In genomic region chr11:79200502-79200901, GRCm38 (mm10) we compare ENCODE assay signal across 11 mouse cellular contexts. TPM values are rescaled to one million over a fixed set of nuclear protein-coding genes. Genes with fewer than 3 reads are reported as not detected.
DNase-seq lines count a peak whose midpoint lies in the region; ATAC-seq lines count a peak whose summit lies in the region.
"Had no signal": no experiment of that assay in that cellular context is flagged by ENCODE, and none has a peak within 500 bp of the region (broad histone marks: within the 10 kb centered on the region; RNA-seq: fewer than 3 reads in every experiment).

No protein-coding gene starts in this region.

- intact Hi-C loops in left cerebral cortex, postnatal 4 days (cut with DNase I): no loop called here
- intact Hi-C loops in left cerebral cortex, postnatal 36 days (cut with DNase I): no loop called here

- peak; percentile 56; the same call in 1 of the 2 replicates for ATAC-seq in embryonic facial prominence, embryonic 14.5 days (ENCODE audit: low read depth)
- ATAC-seq in limb, embryonic 15.5 days (ENCODE audit: insufficient number of reproducible peaks, low FRiP score, low TSS enrichment, low read depth): no peak

- no peaks in the 10 kb centered on the region for H3K9me3 ChIP-seq in embryonic facial prominence, embryonic 14.5 days (ENCODE audit: control insufficient read depth, low read length)
- no peaks in the 10 kb centered on the region for H3K9me3 ChIP-seq in limb, embryonic 15.5 days

- no peaks in the 10 kb centered on the region for H3K27me3 ChIP-seq in embryonic facial prominence, embryonic 14.5 days (replicated peaks; ENCODE audit: control insufficient read depth, insufficient read depth, low read length)
- H3K27me3 ChIP-seq in limb, embryonic 15.5 days: no peaks in the 10 kb centered on the region

- H3K4me3 ChIP-seq in embryonic facial prominence, embryonic 14.5 days (ENCODE audit: low read depth, low read length): no peak overlapping the region
- no peak overlapping the region for H3K4me3 ChIP-seq in limb, embryonic 15.5 days
- H3K4me3 ChIP-seq: left cerebral cortex, adult 2 months had no signal

- H3K36me3 ChIP-seq in embryonic facial prominence, embryonic 14.5 days (ENCODE audit: control insufficient read depth, insufficient read depth, low read length): no peaks in the 10 kb centered on the region
- no peaks in the 10 kb centered on the region for H3K36me3 ChIP-seq in limb, embryonic 15.5 days

- no peak overlapping the region for H3K4me2 ChIP-seq in embryonic facial prominence, embryonic 14.5 days (ENCODE audit: low read depth, low read length)
- 0 out of 2 replicates have a peak overlapping the region, but pooled peaks have one; percentile 24 for H3K4me2 ChIP-seq in limb, embryonic 15.5 days
- H3K4me2 ChIP-seq: hindbrain, embryonic 14.5 days had no signal

- 16% methylated on average over 7 of the region's 7 CpGs for WGBS in embryonic facial prominence, embryonic 14.5 days
- 21% methylated on average over 7 of the region's 7 CpGs for WGBS in limb, embryonic 15.5 days

- H3K27ac ChIP-seq in embryonic facial prominence, embryonic 14.5 days (replicated peaks; ENCODE audit: low read depth, low read length): peak overlapping the region; percentile 24; the same call in 1 of the 2 replicates
- 0 out of 2 replicates have a peak overlapping the region, but pooled peaks have one; percentile 11 for H3K27ac ChIP-seq in limb, embryonic 15.5 days
- H3K27ac ChIP-seq: hindbrain, embryonic 14.5 days; left cerebral cortex, adult 2 months; macrophage had no signal

- DNase-seq in cerebellum, postnatal 14 days: peak; percentile 27 to 40
- DNase-seq in cerebellum, postnatal 36 days: no peak
- peak; percentile 24 for DNase-seq in left cerebral cortex, postnatal 4 days
- DNase-seq in left cerebral cortex, postnatal 36 days (ENCODE audit: low spot score in 2 of 2): no peak
- peak; percentile 63 for DNase-seq in embryonic facial prominence, embryonic 14.5 days (ENCODE audit: low spot score)
- no peak for DNase-seq in adrenal gland, postnatal 14 days
- no peak for DNase-seq in spleen, postnatal 36 days (ENCODE audit: low spot score in 2 of 2)

- H3K4me1 ChIP-seq in embryonic facial prominence, embryonic 14.5 days (ENCODE audit: control insufficient read depth, insufficient read depth, low read length): peaks cover 20% of the 10 kb centered on the region
- H3K4me1 ChIP-seq in limb, embryonic 15.5 days: peaks cover 28% of the 10 kb centered on the region

- H3K9ac ChIP-seq in embryonic facial prominence, embryonic 14.5 days (ENCODE audit: low read depth, low read length): peak overlapping the region; percentile 20; the same call in 1 of the 2 replicates
- no peak overlapping the region for H3K9ac ChIP-seq in limb, embryonic 15.5 days
- H3K9ac ChIP-seq: hindbrain, embryonic 14.5 days had no signal

RNA-seq across cellular contexts. Expression of gene Wsb1, which starts 54.0 kb away (rescaled TPM):
- 100 to 1,000 TPM; 154 to 166 TPM for total RNA-seq in left cerebral cortex, postnatal 4 days (2021)
- 10 to 100 TPM; 54.0 to 84.7 TPM for total RNA-seq in left cerebral cortex, postnatal 36 days (2021)
- 233 and 318 TPM in 2 replicates for polyA plus RNA-seq in embryonic facial prominence, embryonic 14.5 days (2014; fragmentation: Nextera tagmentation; extraction: Ambion mirVana)
- 248 and 274 TPM in 2 replicates for polyA plus RNA-seq in limb, embryonic 15.5 days (2015; fragmentation: Nextera tagmentation; extraction: Ambion mirVana)
- 51.7 and 56.0 TPM in 2 replicates for total RNA-seq in adrenal gland, postnatal 14 days (2021)

RNA-seq across cellular contexts. Expression of gene Ksr1, which starts 54.3 kb away (rescaled TPM):
- 10 to 100 TPM; 49.9 to 50.6 TPM for total RNA-seq in left cerebral cortex, postnatal 4 days (2021)
- total RNA-seq in left cerebral cortex, postnatal 36 days (2021): 10 to 100 TPM; 53.4 to 70.5 TPM
- polyA plus RNA-seq in embryonic facial prominence, embryonic 14.5 days (2014; fragmentation: Nextera tagmentation; extraction: Ambion mirVana): 10.4 and 10.8 TPM in 2 replicates
- polyA plus RNA-seq in limb, embryonic 15.5 days (2015; fragmentation: Nextera tagmentation; extraction: Ambion mirVana): 4.0 and 5.2 TPM in 2 replicates
- total RNA-seq in adrenal gland, postnatal 14 days (2021): 10.0 and 10.8 TPM in 2 replicates

Comparison
In these comparisons a context has a peak if more than half of its experiments do, and no peak if none do; other contexts are left out.
1. DNase-seq: peak in cerebellum, postnatal 14 days (2 of 2), left cerebral cortex, postnatal 4 days (single experiment) and embryonic facial prominence, embryonic 14.5 days (single experiment); none in cerebellum, postnatal 36 days (0 of 2), left cerebral cortex, postnatal 36 days (0 of 2), adrenal gland, postnatal 14 days (single experiment) and spleen, postnatal 36 days (0 of 2).